Mouse (Mus musculus): Measurements from ENCODE around the gene Kank1.

Gene Kank1

GRCm38 (mm10) chr19:25438246-25438645, 201.5 kb downstream of the Kank1 start:
- 84% methylated on average over 6 of the region's 6 CpGs for WGBS

- 77% methylated on average over 6 of the region's 6 CpGs for WGBS
Observed at GRCm38 (mm10) chr19:25439807-25440206, 203.0 kb downstream of the Kank1 start.

GRCm38 (mm10) chr19:25440736-25441135, 204.0 kb downstream of the Kank1 start:
- 72% methylated on average over 4 of the region's 4 CpGs for WGBS

- 20% methylated on average over 7 of the region's 7 CpGs for WGBS
Observed at GRCm38 (mm10) chr19:25445054-25445453, 208.3 kb downstream of the Kank1 start.

GRCm38 (mm10) chr19:25445842-25446241, 209.1 kb downstream of the Kank1 start:
- 65% methylated on average over 8 of the region's 8 CpGs for WGBS

- WGBS = 76% methylated on average over 2 of the region's 2 CpGs
Observed at GRCm38 (mm10) chr19:25446683-25447082, 209.9 kb downstream of the Kank1 start.

- 79% methylated on average over 5 of the region's 5 CpGs for WGBS
Observed at GRCm38 (mm10) chr19:25447373-25447772, 210.6 kb downstream of the Kank1 start.

- 50% methylated on average over 11 of the region's 11 CpGs for WGBS
Observed at GRCm38 (mm10) chr19:25450869-25451629, 214.3 kb downstream of the Kank1 start.

GRCm38 (mm10) chr19:25453146-25453545, 216.4 kb downstream of the Kank1 start:
- WGBS = 86% methylated on average over 5 of the region's 5 CpGs

GRCm38 (mm10) chr19:25460760-25461159, 224.0 kb downstream of the Kank1 start:
- 95% methylated on average over 8 of the region's 8 CpGs for WGBS

GRCm38 (mm10) chr19:25461553-25462320, 225.0 kb downstream of the Kank1 start:
- WGBS = 45% methylated on average over 20 of the region's 20 CpGs

- 68% methylated on average over 4 of the region's 4 CpGs for WGBS
Observed at GRCm38 (mm10) chr19:25475806-25476205, 239.0 kb downstream of the Kank1 start.

GRCm38 (mm10) chr19:25479152-25479669, 242.4 kb downstream of the Kank1 start:
- 77% methylated on average over 5 of the region's 5 CpGs for WGBS

- WGBS = 89% methylated on average over 6 of the region's 6 CpGs
Observed at GRCm38 (mm10) chr19:25480820-25481219, 244.0 kb downstream of the Kank1 start.

Data from cerebral cortex, adult 2 months (tissue).